Mouse (Mus musculus) thymus, adult 2 months (tissue): ENCODE results near the gene Ugt1a8. TPM values are rescaled to one million over a fixed set of nuclear protein-coding genes. Genes with fewer than 3 reads are reported as not detected.
"Not testable (repeated sequence)": the region's sequence is repeated elsewhere in the genome, so short reads cannot be mapped to it uniquely, and the experiment has no call there.

Source experiments
- DNase-seq: peaks from one replicate; pipeline ENCODE4 v3.0.0; 2021
- H3K27ac ChIP-seq: fragments of 200-500 bp; 2 replicates; pipeline ENCODE4 v1.5.1; 2012; ENCODE audit warnings: low read length, control low read depth; ENCODE audit not compliant: control insufficient read depth, insufficient read depth
- H3K27me3 ChIP-seq: fragments of 200-500 bp; 2 replicates; pipeline ENCODE4 v1.6.1; 2012; ENCODE audit warnings: mild to moderate bottlenecking, low read length, moderate library complexity, mixed read lengths; ENCODE audit not compliant: control insufficient read depth, insufficient read depth
- H3K36me3 ChIP-seq: fragments of 200-500 bp; 2 replicates; pipeline ENCODE4 v1.6.1; 2012; ENCODE audit warnings: mild to moderate bottlenecking, low read length, moderate library complexity; ENCODE audit not compliant: control insufficient read depth, insufficient read depth
- H3K4me1 ChIP-seq: fragments of 200-500 bp; replicated peaks from 2 replicates; pipeline ENCODE4 v1.6.1; 2012; ENCODE audit warnings: low read length; ENCODE audit not compliant: control insufficient read depth, insufficient read depth
- H3K4me3 ChIP-seq: fragments of 200-500 bp; 2 replicates; pipeline ENCODE4 v1.5.1; 2012; ENCODE audit warnings: mild to moderate bottlenecking, low read length, control low read depth, moderate library complexity; ENCODE audit not compliant: control insufficient read depth, insufficient read depth
- CTCF ChIP-seq: fragments of 200-500 bp; IDR thresholded peaks from 2 replicates; pipeline ENCODE4 v1.5.1; 2012; ENCODE audit warnings: mild to moderate bottlenecking, control low read depth, low read length, moderate library complexity, borderline replicate concordance; ENCODE audit not compliant: control insufficient read depth, poor library complexity, insufficient read depth; ENCODE audit errors: extremely low read depth
- POLR2A ChIP-seq: fragments of 200-500 bp; IDR thresholded peaks from 2 replicates; pipeline ENCODE4 v1.6.1; 2012; ENCODE audit warnings: mild to moderate bottlenecking, low read length, control low read depth, moderate library complexity; ENCODE audit not compliant: control insufficient read depth, poor library complexity, insufficient read depth; ENCODE audit errors: extremely low read depth
- whole genome bisulfite sequencing: fragments of 180-500 bp; shearing (Covaris S2); methylation state at CpG from one replicate; pipeline ENCODE4 v1.1.7; 2018; 5-methylcytosine and 5-hydroxymethylcytosine counted together
- polyA plus RNA-seq: library from polyadenylated mRNA; depleted of rRNA; stranded (reverse); fragments of >200 nt; gene quantifications from 2 replicates; pipeline ENCODE4 v1.2.3, GENCODE M21; 2012

The Ugt1a8 gene
- polyA plus RNA-seq, 1 experiment = not detected

GRCm38 (mm10) chr1:88136646-88137045 is 49.0 kb downstream of the Ugt1a8 start:
- Histone ChIP-seq H3K27ac (no peak overlapping the region), H3K4me3 (no peak overlapping the region), H3K36me3 (no peaks in the 10 kb centered on the region), H3K4me1 (no peaks in the 10 kb centered on the region), H3K27me3 (no peaks in the 10 kb centered on the region)
- DNase-seq = no peak
- WGBS = 92% methylated on average over 2 of the region's 2 CpGs
- TF ChIP-seq POLR2A (no peak), CTCF (no peak)

GRCm38 (mm10) chr1:88137264-88137663 is 49.7 kb downstream of the Ugt1a8 start:
- H3K27ac ChIP-seq = no peak overlapping the region
- TF ChIP-seq CTCF (no peak), POLR2A (no peak)

DNA sequence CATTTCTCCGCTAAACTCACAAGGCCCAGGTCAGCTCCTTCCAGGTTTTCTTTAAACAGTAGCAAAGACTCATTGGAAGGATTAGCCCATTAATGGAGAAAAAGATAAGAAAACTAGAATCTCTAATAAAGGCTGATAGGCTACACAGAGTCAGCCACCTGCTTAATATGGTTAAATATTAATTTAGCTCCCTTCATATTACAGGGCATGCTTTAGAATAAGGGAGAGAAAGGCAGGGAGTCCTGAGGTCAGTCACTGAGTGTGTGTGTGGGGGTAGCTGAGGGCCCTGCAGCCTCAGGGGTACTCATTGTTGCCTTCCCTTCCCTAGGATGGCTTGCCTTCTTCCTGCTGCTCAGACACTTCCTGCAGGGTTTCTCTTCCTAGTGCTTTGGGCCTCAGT is 50.5 kb downstream of the Ugt1a8 start:
- Histone ChIP-seq H3K27ac (no peak overlapping the region), H3K27me3 (no peaks in the 10 kb centered on the region), H3K4me1 (no peaks in the 10 kb centered on the region), H3K4me3 (no peak overlapping the region), H3K36me3 (no peaks in the 10 kb centered on the region)
- DNase-seq = no peak
- WGBS = 95% methylated on average over 1 of the region's 1 CpGs
- TF ChIP-seq CTCF = no peak
- no peak for TF ChIP-seq POLR2A

More at GRCm38 (mm10) chr1:88137264-88137663, 49.7 kb downstream of the Ugt1a8 start:
- Histone ChIP-seq H3K4me1 (no peaks in the 10 kb centered on the region), H3K4me3 (no peak overlapping the region), H3K27me3 (no peaks in the 10 kb centered on the region), H3K36me3 (no peaks in the 10 kb centered on the region)
- no peak for DNase-seq
- 96% methylated on average over 3 of the region's 3 CpGs for WGBS

DNA sequence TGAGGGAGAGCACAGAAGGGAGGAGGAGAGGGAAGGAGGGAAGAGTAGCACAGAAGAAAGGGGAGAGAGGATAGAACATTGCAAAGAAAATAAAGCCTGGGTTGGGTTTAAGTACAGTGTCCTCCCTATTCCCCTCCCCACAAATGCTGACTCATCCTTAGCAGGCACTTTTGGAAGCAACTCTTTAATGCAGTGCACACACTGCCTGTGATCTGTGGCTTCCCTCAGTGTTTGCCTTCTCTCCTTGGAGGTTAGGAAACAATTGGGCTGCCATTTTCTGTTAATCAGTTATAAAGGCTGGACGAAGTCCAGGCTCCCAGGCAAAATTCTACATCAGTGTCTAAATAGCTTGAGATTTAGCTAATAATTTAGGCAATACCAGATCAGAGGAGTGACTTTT is 52.9 kb downstream of the Ugt1a8 start:
- H3K36me3 ChIP-seq, H3K27me3 ChIP-seq, H3K27ac ChIP-seq, H3K4me1 ChIP-seq, H3K4me3 ChIP-seq, DNase-seq: not testable (repeated sequence)
- WGBS = 73% methylated on average over 1 of the region's 1 CpGs

GRCm38 (mm10) chr1:88143966-88144675 is 56.5 kb downstream of the Ugt1a8 start:
- H3K27me3 ChIP-seq, H3K27ac ChIP-seq, H3K36me3 ChIP-seq, H3K4me1 ChIP-seq, H3K4me3 ChIP-seq: not testable (repeated sequence)
- peak; percentile 39 for DNase-seq
- WGBS = 23% methylated on average over 5 of the region's 5 CpGs

DNA sequence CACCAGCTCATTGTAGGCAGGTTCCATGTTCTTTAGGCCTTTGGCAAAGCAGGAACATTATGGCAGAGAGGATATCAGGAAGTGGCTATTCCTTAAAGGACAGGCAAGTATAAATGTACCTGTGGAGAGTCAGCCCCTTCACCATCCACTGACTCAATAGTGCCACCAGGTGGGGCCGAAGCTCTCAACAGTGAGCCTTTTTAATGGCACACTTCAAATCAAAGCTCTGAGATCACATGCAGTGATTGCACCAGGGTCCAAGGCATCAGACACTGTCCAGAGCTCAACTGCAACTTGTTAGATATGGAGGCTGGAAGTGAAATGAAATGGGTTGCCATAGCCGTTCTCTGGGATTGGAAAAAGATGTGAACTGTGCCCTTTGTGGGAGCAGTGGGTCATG is 57.7 kb downstream of the Ugt1a8 start:
- DNase-seq = peak; percentile 11

GRCm38 (mm10) chr1:88150133-88150532 is 62.5 kb downstream of the Ugt1a8 start:
- DNase-seq, H3K4me1 ChIP-seq, H3K36me3 ChIP-seq, H3K27ac ChIP-seq, H3K4me3 ChIP-seq, H3K27me3 ChIP-seq: not testable (repeated sequence)
- 84% methylated on average over 2 of the region's 2 CpGs for WGBS

More for the DNA sequence above, 57.7 kb downstream of the Ugt1a8 start:
- not testable (repeated sequence) for H3K36me3 ChIP-seq, H3K27me3 ChIP-seq, H3K4me3 ChIP-seq, H3K4me1 ChIP-seq, H3K27ac ChIP-seq
- WGBS = 83% methylated on average over 2 of the region's 2 CpGs
